Mouse (Mus musculus) splenic B cell, adult 2 months (primary cell): Measurements from ENCODE around the gene Syngr3.

ENCODE experiments used
- DNase-seq: peaks from one replicate; pipeline ENCODE4 v3.0.0-alpha.2; 2011; ENCODE audit warnings: low read depth, low spot score
- H3K27me3 ChIP-seq: 2 replicates; pipeline ENCODE4 v1.6.1; 2012; ENCODE audit warnings: mild to moderate bottlenecking, low read length, moderate library complexity, mixed read lengths; ENCODE audit not compliant: control insufficient read depth, poor library complexity, insufficient read depth, severe bottlenecking
- H3K36me3 ChIP-seq: 2 replicates; pipeline ENCODE4 v1.6.1; 2012; ENCODE audit warnings: mild to moderate bottlenecking, low read length, moderate library complexity, mixed read lengths; ENCODE audit not compliant: control insufficient read depth, poor library complexity, insufficient read depth, severe bottlenecking

Gene Syngr3

DNA sequence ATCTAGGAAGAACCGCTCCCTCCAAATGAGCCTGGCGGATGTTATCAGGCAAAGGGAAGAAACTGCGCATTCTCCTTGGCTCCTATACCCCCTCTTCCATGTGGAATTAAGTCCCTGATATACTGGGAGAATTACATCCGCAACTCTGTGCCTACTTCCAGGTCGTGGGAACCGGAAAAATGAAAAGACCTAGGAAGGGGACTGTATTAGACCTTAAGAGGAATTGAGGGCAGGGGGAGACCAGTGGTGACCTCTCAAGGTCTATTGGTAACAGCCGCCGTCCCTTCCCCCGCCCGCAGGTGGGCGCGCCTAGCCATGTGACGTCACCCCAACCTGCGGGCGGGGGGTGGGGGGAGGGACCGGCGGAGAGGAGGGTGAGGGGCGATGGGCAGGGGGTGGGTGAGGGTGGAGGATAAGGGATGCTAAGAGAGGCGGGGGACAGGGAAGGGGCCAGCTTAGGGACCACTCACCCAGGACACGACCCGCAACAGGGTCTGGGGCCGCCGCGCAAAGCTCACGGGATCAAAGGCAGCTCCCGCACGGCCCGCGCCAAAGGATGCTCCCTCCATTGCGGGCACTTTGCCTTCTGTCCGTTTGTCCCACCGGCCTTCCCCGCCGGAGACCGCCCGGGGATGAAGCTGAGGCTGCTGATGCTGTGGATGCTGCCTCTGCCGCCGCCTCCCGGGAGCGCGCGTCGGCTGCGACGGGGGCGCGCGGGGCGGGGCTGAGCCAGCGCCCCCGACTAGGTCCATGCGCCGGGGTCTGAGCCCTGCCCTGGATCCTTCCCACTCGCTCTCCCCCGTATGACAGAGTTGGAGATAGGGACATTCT lies at the start of gene Syngr3:
Gene Syngr3, minus strand, starts transcription at position 705 of the 831 bp plus-strand sequence.
- no peak for DNase-seq
- H3K36me3 ChIP-seq: no peaks in the 10 kb centered on the region; the same call in 1 of the 2 replicates
- no peaks in the 10 kb centered on the region; the same call in 1 of the 2 replicates for H3K27me3 ChIP-seq

GRCm38 (mm10) chr17:24738238-24738637 lies 48.5 kb upstream of the Syngr3 start:
- Histone ChIP-seq H3K36me3 (no peaks in the 10 kb centered on the region), H3K27me3 (no peaks in the 10 kb centered on the region)
- DNase-seq: no peak

- no peaks in the 10 kb centered on the region for H3K27me3 ChIP-seq
- DNase-seq: no peak
- no peaks in the 10 kb centered on the region for H3K36me3 ChIP-seq
These were observed 47.5 kb upstream of the Syngr3 start for GRCm38 (mm10) chr17:24737135-24737810.

GRCm38 (mm10) chr17:24736330-24737051 lies 46.7 kb upstream of the Syngr3 start, which contains the start of gene Msrb1:
Msrb1 (plus strand) TSS chr17:24736642.
- no peaks in the 10 kb centered on the region for H3K27me3 ChIP-seq
- H3K36me3 ChIP-seq: no peaks in the 10 kb centered on the region
- DNase-seq: peak; percentile 95

GRCm38 (mm10) chr17:24735446-24735845 lies 45.7 kb upstream of the Syngr3 start:
- DNase-seq: no peak
- Histone ChIP-seq H3K36me3 (no peaks in the 10 kb centered on the region), H3K27me3 (no peaks in the 10 kb centered on the region)

DNA sequence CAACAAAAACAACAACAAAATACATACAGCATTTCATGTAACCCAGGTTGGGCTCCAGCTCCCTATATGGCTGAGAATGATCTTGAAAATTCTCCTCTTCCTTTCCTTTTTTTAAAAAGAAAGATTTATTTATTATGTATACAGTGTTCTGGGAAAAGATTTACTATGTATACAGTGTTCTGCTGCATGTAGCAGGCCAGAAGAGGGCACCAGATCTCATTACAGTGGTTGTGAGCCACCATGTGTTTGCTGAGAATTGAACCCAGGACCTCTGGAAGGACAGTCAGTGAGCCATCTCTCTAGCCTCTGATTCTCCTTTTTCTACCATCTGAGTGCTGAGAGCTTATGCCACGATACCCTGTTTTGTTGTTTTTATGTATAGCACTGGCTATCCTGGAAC lies 44.8 kb upstream of the Syngr3 start:
- Histone ChIP-seq H3K36me3 (no peaks in the 10 kb centered on the region), H3K27me3 (no peaks in the 10 kb centered on the region)
- DNase-seq: no peak

DNA sequence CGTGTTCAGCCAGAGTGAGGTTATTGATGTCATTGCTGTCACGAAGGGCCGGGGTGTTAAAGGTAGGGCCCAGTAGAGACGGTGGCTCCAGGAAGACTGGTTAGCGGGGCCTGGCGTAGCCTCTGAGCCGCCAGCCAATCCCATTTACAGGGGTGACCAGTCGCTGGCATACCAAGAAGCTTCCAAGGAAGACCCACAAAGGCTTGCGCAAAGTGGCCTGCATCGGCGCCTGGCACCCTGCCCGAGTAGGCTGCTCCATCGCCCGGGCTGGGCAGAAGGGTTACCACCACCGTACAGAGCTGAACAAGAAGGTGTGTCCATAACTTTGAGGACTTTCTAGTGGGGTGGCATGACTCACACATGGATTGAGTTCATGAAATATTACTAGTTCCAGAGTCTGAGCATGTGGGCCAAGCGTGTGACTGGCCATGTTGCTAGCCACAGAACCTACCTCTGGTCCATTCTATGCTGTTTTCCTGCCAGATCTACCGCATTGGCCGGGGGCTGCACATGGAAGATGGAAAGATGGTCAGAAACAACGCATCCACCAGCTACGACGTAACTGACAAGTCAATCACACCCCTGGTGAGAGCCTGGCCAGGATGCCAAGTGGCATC lies 43.8 kb upstream of the Syngr3 start:
- Histone ChIP-seq H3K36me3 (no peaks in the 10 kb centered on the region), H3K27me3 (no peaks in the 10 kb centered on the region)
- no peak for DNase-seq

DNA sequence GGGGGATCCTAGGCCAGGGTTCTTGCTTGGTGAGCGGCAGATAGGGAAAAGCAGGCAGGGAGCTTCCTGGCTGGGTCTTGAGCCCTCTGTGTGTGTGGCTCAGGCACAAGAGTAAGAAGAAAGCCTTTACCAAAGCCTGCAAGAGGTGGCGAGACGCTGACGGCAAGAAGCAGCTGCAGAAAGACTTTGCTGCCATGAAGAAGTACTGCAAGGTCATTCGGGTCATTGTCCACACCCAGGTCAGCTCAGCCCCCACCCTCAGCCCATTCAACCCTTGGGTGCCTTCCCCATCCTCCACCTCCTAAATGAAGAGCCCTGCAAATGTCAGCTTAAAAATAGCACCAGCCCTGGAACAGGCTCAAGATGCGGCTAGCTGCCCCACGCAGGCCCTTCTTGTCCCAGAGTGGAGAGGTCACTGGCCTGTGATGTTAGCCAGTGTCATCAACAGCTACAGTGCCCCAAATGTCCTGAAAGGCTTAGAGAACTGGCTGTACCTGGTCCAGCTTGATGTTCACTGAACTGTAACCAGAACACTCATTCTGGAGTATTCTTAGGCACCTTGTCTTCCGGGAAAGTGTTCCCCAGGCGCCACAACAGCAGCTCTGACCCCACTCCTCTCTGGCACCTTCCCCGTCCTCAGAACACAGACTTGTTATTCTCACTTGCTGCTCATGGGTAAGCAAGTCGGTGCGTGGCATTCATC lies 42.6 kb upstream of the Syngr3 start:
- no peaks in the 10 kb centered on the region for H3K36me3 ChIP-seq
- H3K27me3 ChIP-seq: no peaks in the 10 kb centered on the region
- no peak for DNase-seq

DNA sequence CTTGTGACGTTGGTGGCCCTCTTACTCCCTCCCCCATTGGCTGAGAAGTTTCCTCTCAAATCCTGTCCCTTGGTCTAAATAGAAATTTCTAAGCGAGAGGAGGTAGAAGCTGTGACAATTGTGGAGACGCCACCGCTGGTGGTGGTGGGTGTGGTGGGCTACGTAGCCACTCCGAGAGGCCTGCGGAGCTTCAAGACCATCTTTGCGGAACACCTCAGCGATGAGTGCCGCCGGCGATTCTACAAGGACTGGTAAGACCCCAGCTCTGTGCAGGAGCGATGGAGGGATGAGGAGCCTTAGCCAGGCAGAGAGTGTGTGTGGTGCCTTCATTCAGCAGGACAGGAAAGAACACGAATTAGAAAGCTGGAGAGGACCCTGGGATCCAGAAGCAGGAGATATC lies 41.0 kb upstream of the Syngr3 start:
- Histone ChIP-seq H3K36me3 (no peaks in the 10 kb centered on the region), H3K27me3 (no peaks in the 10 kb centered on the region)
- DNase-seq: no peak

- no peak for DNase-seq
- Histone ChIP-seq H3K27me3 (no peaks in the 10 kb centered on the region), H3K36me3 (no peaks in the 10 kb centered on the region)
These were observed 39.3 kb upstream of the Syngr3 start for GRCm38 (mm10) chr17:24729067-24729466.

- Histone ChIP-seq H3K36me3 (no peaks in the 10 kb centered on the region), H3K27me3 (no peaks in the 10 kb centered on the region)
- no peak for DNase-seq
These were observed 38.4 kb upstream of the Syngr3 start for GRCm38 (mm10) chr17:24728184-24728583.

- no peak for DNase-seq
- Histone ChIP-seq H3K36me3 (no peaks in the 10 kb centered on the region), H3K27me3 (no peaks in the 10 kb centered on the region)
These were observed 37.9 kb upstream of the Syngr3 start, which contains the start of gene Rpl3l for GRCm38 (mm10) chr17:24727618-24728017. Rpl3l (plus strand) TSS chr17:24727820.

DNA sequence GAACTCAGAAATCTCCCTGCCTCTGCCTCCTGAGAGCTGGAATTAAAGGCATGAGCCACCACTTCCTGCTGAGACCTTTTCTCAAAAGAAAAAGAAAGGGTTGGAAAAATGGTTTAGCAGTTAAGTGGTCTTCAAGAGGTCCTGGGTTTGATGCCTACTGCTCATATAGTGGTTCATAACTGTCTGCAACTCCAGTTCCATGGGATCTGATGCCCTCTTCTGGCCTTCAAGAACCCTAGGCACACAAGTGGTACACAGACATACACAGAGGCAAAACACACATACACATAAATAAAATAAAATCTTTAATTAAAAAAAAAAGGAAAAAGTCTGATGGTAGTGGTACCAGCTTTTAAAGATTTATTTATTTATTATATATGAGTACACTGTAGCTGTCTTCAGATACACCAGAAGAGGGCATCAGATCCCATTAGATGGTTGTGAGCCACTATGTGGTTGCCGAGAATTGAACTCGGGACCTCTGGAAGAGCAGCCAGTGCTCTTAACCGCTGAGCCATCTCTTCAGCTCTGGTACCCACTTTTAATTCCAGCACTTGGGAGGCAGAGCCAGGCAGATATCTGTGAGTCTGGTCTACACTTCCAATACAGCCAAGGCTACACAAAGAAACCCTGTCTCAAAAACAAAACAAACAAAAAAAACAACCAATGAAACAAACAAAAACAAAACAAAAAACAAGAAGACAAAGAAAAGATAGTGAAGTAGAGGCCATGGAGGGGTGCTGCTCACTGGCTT lies 36.1 kb upstream of the Syngr3 start:
- H3K36me3 ChIP-seq: peaks cover 5% of the 10 kb centered on the region; the same call in 1 of the 2 replicates
- DNase-seq: no peak
- H3K27me3 ChIP-seq: no peaks in the 10 kb centered on the region
